Mouse (Mus musculus): ENCODE data around the gene Med12l. TPM values are rescaled to one million over a fixed set of nuclear protein-coding genes. Genes with fewer than 3 reads are reported as not detected.

Med12l gene
- total and polyA plus RNA-seq, 3 experiments, result 0.16 TPM; not detected in 2

- TF ChIP-seq CTCF (IDR thresholded peaks at IDR 0.05; ENCODE audit: low read depth, low read length) (no peak), GATA1 (IDR thresholded peaks at IDR 0.05; ENCODE audit: borderline replicate concordance, low read length) (no peak), POLR2AphosphoS5 (IDR thresholded peaks at IDR 0.05; ENCODE audit: insufficient replicate concordance, low read depth, low read length) (no peak), GATA2 (IDR thresholded peaks at IDR 0.05; ENCODE audit: borderline replicate concordance, low read depth, low read length) (no peak), TAL1 (conservative IDR thresholded peaks at IDR 0.05; ENCODE audit: low read depth, low read length) (no peak)
- no peak for DNase-seq (ENCODE audit: low spot score)
- H3K27me3 ChIP-seq (ENCODE audit: insufficient read depth, low read length), result no peaks in the 10 kb centered on the region
- no peaks in the 10 kb centered on the region for H3K36me3 ChIP-seq (replicated peaks)
- ATAC-seq (ENCODE audit: extremely low read depth, insufficient number of reproducible peaks, low FRiP score, poor library complexity, severe bottlenecking), result no peak
- peaks cover 26% of the 10 kb centered on the region for H3K9me3 ChIP-seq (replicated peaks)
- no peaks in the 10 kb centered on the region for H3K4me1 ChIP-seq (ENCODE audit: insufficient read depth, low read depth, low read length)
- H3K4me3 ChIP-seq (ENCODE audit: low read depth, low read length), result no peak overlapping the region
Measured at GRCm38 (mm10) chr3:59003756-59004155, 1.9 kb upstream of the Med12l start.

- no peak for DNase-seq (ENCODE audit: low spot score)
- no peak for ATAC-seq (ENCODE audit: extremely low read depth, insufficient number of reproducible peaks, low FRiP score, poor library complexity, severe bottlenecking)
Measured at GRCm38 (mm10) chr3:59005996-59006730, 538 bp downstream of the Med12l start.

GRCm38 (mm10) chr3:59006731-59007441 lies 1.3 kb downstream of the Med12l start:
- DNase-seq (ENCODE audit: low spot score) (no peak), ATAC-seq (ENCODE audit: extremely low read depth, insufficient number of reproducible peaks, low FRiP score, poor library complexity, severe bottlenecking) (no peak)
- H3K9me3 ChIP-seq (replicated peaks), result peaks cover 26% of the 10 kb centered on the region
- no peaks in the 10 kb centered on the region for H3K27me3 ChIP-seq (ENCODE audit: insufficient read depth, low read length)
- TF ChIP-seq CTCF (IDR thresholded peaks at IDR 0.05; ENCODE audit: low read depth, low read length) (no peak), GATA2 (IDR thresholded peaks at IDR 0.05; ENCODE audit: borderline replicate concordance, low read depth, low read length) (no peak), TAL1 (conservative IDR thresholded peaks at IDR 0.05; ENCODE audit: low read depth, low read length) (no peak), GATA1 (IDR thresholded peaks at IDR 0.05; ENCODE audit: borderline replicate concordance, low read length) (no peak), POLR2AphosphoS5 (IDR thresholded peaks at IDR 0.05; ENCODE audit: insufficient replicate concordance, low read depth, low read length) (no peak)
- no peaks in the 10 kb centered on the region for H3K36me3 ChIP-seq (replicated peaks)
- no peak overlapping the region for H3K4me3 ChIP-seq (ENCODE audit: low read depth, low read length)
- H3K4me1 ChIP-seq (ENCODE audit: insufficient read depth, low read depth, low read length), result no peaks in the 10 kb centered on the region

More at GRCm38 (mm10) chr3:59005996-59006730, 538 bp downstream of the Med12l start:
- no peak for TF ChIP-seq POLR2AphosphoS5 (IDR thresholded peaks at IDR 0.05; ENCODE audit: insufficient replicate concordance, low read depth, low read length)
- TF ChIP-seq TAL1 (conservative IDR thresholded peaks at IDR 0.05; ENCODE audit: low read depth, low read length), result no peak
- TF ChIP-seq GATA2 (IDR thresholded peaks at IDR 0.05; ENCODE audit: borderline replicate concordance, low read depth, low read length), result no peak
- no peak for TF ChIP-seq CTCF (IDR thresholded peaks at IDR 0.05; ENCODE audit: low read depth, low read length)
- TF ChIP-seq GATA1 (IDR thresholded peaks at IDR 0.05; ENCODE audit: borderline replicate concordance, low read length), result no peak
- Histone ChIP-seq H3K9me3 (replicated peaks) (peaks cover 26% of the 10 kb centered on the region), H3K4me3 (ENCODE audit: low read depth, low read length) (no peak overlapping the region; the same call in 1 of the 2 replicates), H3K27me3 (ENCODE audit: insufficient read depth, low read length) (no peaks in the 10 kb centered on the region), H3K36me3 (replicated peaks) (no peaks in the 10 kb centered on the region), H3K4me1 (ENCODE audit: insufficient read depth, low read depth, low read length) (no peaks in the 10 kb centered on the region)

- Histone ChIP-seq H3K4me1 (ENCODE audit: insufficient read depth, low read depth, low read length) (no peaks in the 10 kb centered on the region), H3K9me3 (replicated peaks) (peaks cover 21% of the 10 kb centered on the region), H3K27me3 (ENCODE audit: insufficient read depth, low read length) (no peaks in the 10 kb centered on the region), H3K36me3 (replicated peaks) (no peaks in the 10 kb centered on the region), H3K4me3 (ENCODE audit: low read depth, low read length) (no peak overlapping the region)
- TF ChIP-seq GATA1 (IDR thresholded peaks at IDR 0.05; ENCODE audit: borderline replicate concordance, low read length), result no peak
- no peak for TF ChIP-seq TAL1 (conservative IDR thresholded peaks at IDR 0.05; ENCODE audit: low read depth, low read length)
- no peak for TF ChIP-seq GATA2 (IDR thresholded peaks at IDR 0.05; ENCODE audit: borderline replicate concordance, low read depth, low read length)
- TF ChIP-seq POLR2AphosphoS5 (IDR thresholded peaks at IDR 0.05; ENCODE audit: insufficient replicate concordance, low read depth, low read length), result no peak
- no peak for TF ChIP-seq CTCF (IDR thresholded peaks at IDR 0.05; ENCODE audit: low read depth, low read length)
- ATAC-seq (ENCODE audit: extremely low read depth, insufficient number of reproducible peaks, low FRiP score, poor library complexity, severe bottlenecking) (no peak), DNase-seq (ENCODE audit: low spot score) (no peak)
Measured at GRCm38 (mm10) chr3:59010276-59010675, 4.7 kb downstream of the Med12l start.

GRCm38 (mm10) chr3:59015698-59016412 lies 10.2 kb downstream of the Med12l start:
- no peaks in the 10 kb centered on the region for H3K27me3 ChIP-seq (ENCODE audit: insufficient read depth, low read length)
- H3K36me3 ChIP-seq (replicated peaks), result no peaks in the 10 kb centered on the region
- DNase-seq (ENCODE audit: low spot score), result no peak
- no peak for TF ChIP-seq GATA2 (IDR thresholded peaks at IDR 0.05; ENCODE audit: borderline replicate concordance, low read depth, low read length)
- no peak for TF ChIP-seq POLR2AphosphoS5 (IDR thresholded peaks at IDR 0.05; ENCODE audit: insufficient replicate concordance, low read depth, low read length)
- H3K4me3 ChIP-seq (ENCODE audit: low read depth, low read length), result no peak overlapping the region
- H3K4me1 ChIP-seq (ENCODE audit: insufficient read depth, low read depth, low read length), result no peaks in the 10 kb centered on the region
- ATAC-seq (ENCODE audit: extremely low read depth, insufficient number of reproducible peaks, low FRiP score, poor library complexity, severe bottlenecking), result no peak
- H3K9me3 ChIP-seq (replicated peaks), result no peaks in the 10 kb centered on the region

GRCm38 (mm10) chr3:59016501-59016900 lies 10.9 kb downstream of the Med12l start:
- DNase-seq (ENCODE audit: low spot score), result no peak
- H3K36me3 ChIP-seq (replicated peaks), result no peaks in the 10 kb centered on the region
- H3K9me3 ChIP-seq (replicated peaks), result no peaks in the 10 kb centered on the region
- no peak for TF ChIP-seq CTCF (IDR thresholded peaks at IDR 0.05; ENCODE audit: low read depth, low read length)
- TF ChIP-seq TAL1 (conservative IDR thresholded peaks at IDR 0.05; ENCODE audit: low read depth, low read length), result no peak
- H3K4me1 ChIP-seq (ENCODE audit: insufficient read depth, low read depth, low read length), result no peaks in the 10 kb centered on the region
- ATAC-seq (ENCODE audit: extremely low read depth, insufficient number of reproducible peaks, low FRiP score, poor library complexity, severe bottlenecking), result no peak
- no peak overlapping the region for H3K4me3 ChIP-seq (ENCODE audit: low read depth, low read length)
- H3K27me3 ChIP-seq (ENCODE audit: insufficient read depth, low read length), result no peaks in the 10 kb centered on the region
